In the genomic region with DNA sequence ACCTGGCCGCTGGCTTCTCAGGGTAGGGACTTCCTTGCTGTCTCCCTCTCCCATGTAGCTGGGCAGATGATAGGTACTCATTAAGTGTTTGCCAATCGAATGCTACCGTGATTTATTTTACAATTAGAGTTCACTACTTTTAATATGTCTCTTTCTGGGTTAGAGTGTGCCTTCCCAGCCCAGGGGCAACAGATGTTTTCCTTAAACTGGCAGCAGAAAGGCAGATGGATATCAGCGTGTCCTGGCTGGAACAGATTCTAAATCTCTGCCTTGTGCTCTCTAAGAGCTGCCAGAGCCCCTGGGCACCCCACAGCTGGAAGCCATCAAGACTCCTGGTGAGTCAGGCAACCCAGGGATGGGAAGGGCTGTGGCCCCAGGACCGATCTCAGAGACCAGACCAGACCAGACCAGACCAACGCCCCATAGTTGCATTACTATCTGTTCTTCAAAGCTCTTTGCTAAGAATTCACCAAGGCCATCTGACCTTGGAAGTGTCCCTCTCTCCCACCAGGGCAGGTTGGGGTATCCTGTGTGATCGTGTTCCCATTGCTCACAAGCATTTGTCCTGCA, we compare ENCODE assay signal across 12 mouse cellular contexts.
DNase-seq lines count a peak whose midpoint lies in the region; ATAC-seq and TF ChIP-seq lines count a peak whose summit lies in the region.
"Had no signal": no experiment of that assay in that cellular context is flagged by ENCODE, and none has a peak within 500 bp of the region (broad histone marks: within the 10 kb centered on the region; RNA-seq: fewer than 3 reads in every experiment).

No protein-coding gene starts in this region.

- peak overlapping the region; percentile 39; the same call in 1 of the 2 replicates for H3K27ac ChIP-seq in kidney, postnatal 0 days
- peak overlapping the region; percentile 77 for H3K27ac ChIP-seq in embryonic fibroblast, embryonic 13.5 days (ENCODE audit: insufficient read depth, low read length)
- no peak overlapping the region for H3K27ac ChIP-seq in heart, embryonic 11.5 days (ENCODE audit: low read depth, low read length)
- H3K27ac ChIP-seq in midbrain, embryonic 15.5 days: no peak overlapping the region
- H3K27ac ChIP-seq: liver, embryonic 12.5 days; midbrain, embryonic 12.5 days had no signal

- H3K4me1 ChIP-seq in kidney, postnatal 0 days (replicated peaks; ENCODE audit: insufficient read depth, low read length): peaks cover 63% of the 10 kb centered on the region
- H3K4me1 ChIP-seq in embryonic fibroblast, embryonic 13.5 days (ENCODE audit: control insufficient read depth, insufficient read depth, low read length): peaks cover 43% of the 10 kb centered on the region
- peaks cover 74% of the 10 kb centered on the region for H3K4me1 ChIP-seq in heart, embryonic 11.5 days (ENCODE audit: control insufficient read depth, insufficient read depth, low read length)
- H3K4me1 ChIP-seq in midbrain, embryonic 15.5 days: peaks cover 17% of the 10 kb centered on the region

- ATAC-seq in kidney, postnatal 0 days (replicated peaks; ENCODE audit: low FRiP score, low read depth): no peak
- ATAC-seq in heart, embryonic 11.5 days (replicated peaks; ENCODE audit: insufficient number of reproducible peaks, low FRiP score, low TSS enrichment): no peak
- ATAC-seq in megakaryocyte, adult 5-6 weeks (ENCODE audit: poor library complexity, severe bottlenecking): no peak
- no peak for ATAC-seq in midbrain, embryonic 15.5 days (replicated peaks)
- ATAC-seq: liver, embryonic 12.5 days had no signal

- TF ChIP-seq POLR2A in embryonic fibroblast, embryonic 13.5 days (IDR thresholded peaks at IDR 0.05; ENCODE audit: low read depth, low read length): no peak

- no peak overlapping the region for H3K9ac ChIP-seq in kidney, postnatal 0 days (ENCODE audit: low read depth, low read length)
- H3K9ac ChIP-seq in heart, embryonic 11.5 days (ENCODE audit: low read depth, low read length): no peak overlapping the region
- H3K9ac ChIP-seq in midbrain, embryonic 15.5 days: no peak overlapping the region
- H3K9ac ChIP-seq: liver, embryonic 12.5 days; midbrain, embryonic 12.5 days had no signal

- TF ChIP-seq CTCF in kidney, postnatal 0 days (IDR thresholded peaks at IDR 0.05; ENCODE audit: low read depth): no peak
- TF ChIP-seq CTCF in embryonic fibroblast, embryonic 13.5 days (IDR thresholded peaks at IDR 0.05; ENCODE audit: borderline replicate concordance, insufficient read depth, low read length): no peak

- no peak for DNase-seq in kidney, postnatal 0 days (ENCODE audit: low spot score)
- DNase-seq in kidney, postnatal 25 days: no peak
- peak; percentile 48 for DNase-seq in embryo, embryonic 10 days (ENCODE audit: low spot score)
- DNase-seq in lung, postnatal 14 days: peak; percentile 46
- DNase-seq: adrenal gland, postnatal 25 days; cerebellum, adult 2 months had no signal

- no peaks in the 10 kb centered on the region for H3K36me3 ChIP-seq in kidney, postnatal 0 days (ENCODE audit: insufficient read depth, low read length)
- H3K36me3 ChIP-seq in heart, embryonic 11.5 days (ENCODE audit: control insufficient read depth, insufficient read depth, low read length): no peaks in the 10 kb centered on the region
- no peaks in the 10 kb centered on the region for H3K36me3 ChIP-seq in midbrain, embryonic 15.5 days (replicated peaks)

- H3K9me3 ChIP-seq in kidney, postnatal 0 days (replicated peaks; ENCODE audit: low read length): no peaks in the 10 kb centered on the region
- no peaks in the 10 kb centered on the region for H3K9me3 ChIP-seq in heart, embryonic 11.5 days (replicated peaks; ENCODE audit: control insufficient read depth, low read length)
- H3K9me3 ChIP-seq in midbrain, embryonic 15.5 days: no peaks in the 10 kb centered on the region
- H3K9me3 ChIP-seq: liver, embryonic 12.5 days; midbrain, embryonic 12.5 days had no signal

- H3K4me3 ChIP-seq in kidney, postnatal 0 days (replicated peaks; ENCODE audit: low read depth, low read length): no peak overlapping the region
- H3K4me3 ChIP-seq in embryonic fibroblast, embryonic 13.5 days (ENCODE audit: insufficient read depth, low read length): no peak overlapping the region
- H3K4me3 ChIP-seq in heart, embryonic 11.5 days (ENCODE audit: low read depth, low read length): no peak overlapping the region
- H3K4me3 ChIP-seq in midbrain, embryonic 15.5 days: no peak overlapping the region
- H3K4me3 ChIP-seq: liver, embryonic 12.5 days; midbrain, embryonic 12.5 days had no signal

- H3K4me2 ChIP-seq in kidney, postnatal 0 days (ENCODE audit: low read length): 0 out of 2 replicates have a peak overlapping the region, but pooled peaks have one; percentile 5
- H3K4me2 ChIP-seq in heart, embryonic 11.5 days: no peak overlapping the region
- H3K4me2 ChIP-seq in midbrain, embryonic 15.5 days: no peak overlapping the region
- H3K4me2 ChIP-seq: liver, embryonic 12.5 days; midbrain, embryonic 12.5 days had no signal

- WGBS in kidney, postnatal 0 days: 33% methylated on average over 7 of the region's 7 CpGs
- WGBS in heart, embryonic 11.5 days (ENCODE audit: insufficient replicate concordance): 50% methylated on average over 7 of the region's 7 CpGs
- 79% methylated on average over 7 of the region's 7 CpGs for WGBS in midbrain, embryonic 15.5 days

- H3K27me3 ChIP-seq in kidney, postnatal 0 days (ENCODE audit: insufficient read depth, low read length): no peaks in the 10 kb centered on the region
- H3K27me3 ChIP-seq in heart, embryonic 11.5 days (ENCODE audit: control insufficient read depth, insufficient read depth, low read length): no peaks in the 10 kb centered on the region
- H3K27me3 ChIP-seq in midbrain, embryonic 15.5 days (replicated peaks): no peaks in the 10 kb centered on the region
- H3K27me3 ChIP-seq: liver, embryonic 12.5 days; midbrain, embryonic 12.5 days had no signal

Comparison
In these comparisons a context has a peak if more than half of its experiments do, and no peak if none do; other contexts are left out.
1. DNase-seq: peak in embryo, embryonic 10 days (single experiment) and lung, postnatal 14 days (single experiment); none in kidney, postnatal 0 days (single experiment) and kidney, postnatal 25 days (0 of 2).
2. H3K27ac ChIP-seq: peak in kidney, postnatal 0 days (single experiment) and embryonic fibroblast, embryonic 13.5 days (single experiment); none in heart, embryonic 11.5 days (single experiment) and midbrain, embryonic 15.5 days (single experiment).